Mouse (Mus musculus): ENCODE results near the gene Klk11.

Gene Klk11

DNA sequence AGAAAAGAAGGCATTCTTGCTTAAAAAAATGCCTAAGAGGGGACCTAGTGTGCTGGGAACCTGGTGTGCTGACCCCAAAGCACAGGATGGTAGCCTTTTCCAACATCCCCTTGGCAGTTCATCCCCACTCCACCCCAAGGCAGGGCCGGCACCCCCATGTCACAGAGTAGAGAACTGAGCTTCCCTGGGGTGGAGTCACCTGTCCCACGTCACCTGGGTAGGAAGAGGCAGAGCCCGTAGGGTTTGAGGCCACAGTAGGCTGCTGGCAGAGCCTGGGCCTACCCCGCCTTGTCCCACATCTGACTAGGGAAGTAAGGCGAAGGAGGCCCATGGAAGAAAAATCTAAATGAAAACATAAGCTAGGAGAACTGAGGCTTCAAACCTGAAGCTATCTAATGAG, at the start of gene Klk11:
TSS of gene Klk11 (plus strand) at position 241 of the 400 bp plus-strand sequence.
- DNase-seq, result no peak

DNA sequence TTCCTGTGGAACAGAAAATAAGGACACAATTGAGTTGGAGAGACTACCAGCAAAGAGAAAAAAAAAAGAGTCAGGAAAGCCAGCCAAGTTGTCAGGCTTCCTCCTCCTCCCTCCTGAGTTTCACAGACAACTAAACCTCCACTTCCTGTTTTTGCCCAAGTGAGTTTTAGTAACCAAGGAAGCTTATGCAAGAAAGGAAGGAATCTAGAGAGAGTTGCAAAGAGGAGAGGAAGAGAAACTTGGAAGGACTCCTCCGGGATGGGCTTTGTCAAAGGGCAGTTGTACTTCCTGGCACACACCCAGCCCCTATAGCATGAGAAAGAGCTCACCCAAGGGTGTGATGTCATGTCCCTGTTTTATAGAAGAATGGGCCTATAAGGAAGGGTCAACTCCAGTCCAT, 26.6 kb upstream of the Klk11 start:
- no peak for DNase-seq

- DNase-seq, result no peak
These were observed 21.6 kb upstream of the Klk11 start for GRCm38 (mm10) chr7:43752806-43753205.

GRCm38 (mm10) chr7:43766484-43766883, 7.9 kb upstream of the Klk11 start:
- no peak for DNase-seq

GRCm38 (mm10) chr7:43768597-43768996, 5.8 kb upstream of the Klk11 start, which contains the start of gene Klk12:
Gene Klk12 (plus strand): TSS chr7:43768897.
- no peak for DNase-seq

GRCm38 (mm10) chr7:43769636-43770035, 4.8 kb upstream of the Klk11 start:
- DNase-seq, result no peak

DNA sequence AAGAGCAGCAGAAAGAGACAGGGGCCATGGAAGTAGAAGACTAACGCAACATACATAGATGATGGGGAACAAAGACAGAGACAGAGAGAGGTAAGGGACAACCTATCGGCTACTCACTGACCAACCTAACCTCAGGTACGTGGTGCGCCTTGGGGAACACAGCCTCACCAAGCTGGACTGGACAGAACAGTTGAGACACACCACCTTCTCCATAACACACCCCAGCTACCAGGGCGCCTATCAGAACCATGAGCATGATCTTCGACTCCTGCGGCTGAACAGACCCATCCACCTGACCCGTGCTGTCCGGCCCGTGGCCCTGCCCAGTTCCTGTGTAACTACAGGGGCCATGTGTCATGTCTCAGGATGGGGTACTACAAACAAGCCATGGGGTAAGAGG, 3.7 kb upstream of the Klk11 start:
- DNase-seq, result no peak

DNA sequence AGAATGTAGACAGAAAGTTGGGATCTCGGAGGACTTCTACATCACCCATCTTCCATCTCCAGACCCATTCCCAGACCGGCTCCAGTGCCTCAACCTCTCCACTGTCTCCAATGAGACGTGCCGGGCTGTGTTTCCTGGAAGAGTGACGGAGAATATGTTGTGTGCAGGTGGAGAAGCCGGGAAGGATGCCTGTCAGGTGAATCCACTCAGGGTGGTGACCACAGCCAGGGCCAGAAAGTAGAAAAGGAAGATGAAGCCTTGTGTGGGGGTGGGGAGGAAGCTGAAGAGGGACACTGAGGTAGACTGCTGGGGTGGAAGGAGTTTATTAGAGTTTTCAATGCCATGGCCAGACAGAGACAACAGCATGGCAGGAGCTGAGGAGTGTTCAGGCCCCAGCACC, 2.5 kb upstream of the Klk11 start:
- DNase-seq, result no peak

DNA sequence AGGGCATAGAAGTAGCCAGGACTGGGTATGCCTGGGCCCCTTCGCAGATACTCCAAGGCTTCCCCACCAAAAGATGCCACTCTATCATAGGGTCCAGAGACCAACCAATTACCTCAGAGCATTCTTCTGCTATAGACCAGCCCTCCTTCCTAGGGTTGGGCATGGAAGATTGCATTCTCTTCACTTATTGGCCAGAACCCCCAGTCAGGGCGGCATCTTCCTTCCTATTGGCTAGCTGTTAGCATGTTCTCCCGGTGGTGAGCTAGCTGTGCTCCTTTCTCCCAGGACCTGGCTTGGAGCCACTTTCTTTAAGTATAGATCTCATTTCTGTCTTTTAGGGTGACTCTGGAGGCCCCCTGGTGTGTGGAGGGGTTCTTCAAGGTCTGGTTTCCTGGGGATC, 1.5 kb upstream of the Klk11 start:
- DNase-seq, result no peak

GRCm38 (mm10) chr7:43774802-43775201, 398 bp downstream of the Klk11 start:
- DNase-seq, result no peak

GRCm38 (mm10) chr7:43775311-43776057, 1.1 kb downstream of the Klk11 start:
- DNase-seq, result no peak

DNA sequence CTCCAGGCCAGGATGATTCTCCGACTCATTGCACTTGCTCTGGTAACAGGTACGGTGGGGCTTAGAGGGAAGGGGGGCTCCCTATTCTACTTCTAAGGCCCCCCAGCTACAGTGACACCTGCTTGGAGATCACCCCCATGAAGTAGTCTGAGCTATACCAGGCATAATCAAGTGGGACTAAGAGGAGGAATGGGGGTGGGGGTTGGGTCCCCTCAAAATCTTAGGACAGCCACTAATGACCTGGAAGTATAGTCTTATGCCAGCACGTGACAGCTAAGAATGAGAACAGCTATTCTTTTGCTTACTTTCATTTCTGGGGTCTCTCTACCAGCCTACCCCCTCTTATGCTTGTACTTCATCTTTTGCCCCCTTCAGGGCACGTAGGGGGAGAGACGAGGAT, 2.1 kb downstream of the Klk11 start:
- DNase-seq, result no peak

DNA sequence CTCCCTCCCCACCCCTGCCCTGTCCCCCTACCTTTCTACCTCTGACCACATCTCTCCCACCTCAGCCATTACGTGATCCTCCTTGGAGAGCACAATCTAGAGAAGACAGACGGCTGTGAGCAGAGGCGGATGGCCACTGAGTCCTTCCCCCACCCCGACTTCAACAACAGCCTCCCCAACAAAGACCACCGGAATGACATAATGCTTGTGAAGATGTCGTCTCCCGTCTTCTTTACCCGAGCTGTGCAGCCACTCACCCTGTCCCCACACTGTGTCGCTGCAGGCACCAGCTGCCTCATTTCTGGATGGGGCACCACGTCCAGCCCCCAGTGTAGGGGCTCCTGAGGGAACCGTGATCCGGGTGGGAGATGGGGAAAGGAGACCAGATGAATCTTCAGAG, 3.0 kb downstream of the Klk11 start:
- no peak for DNase-seq

- DNase-seq, result no peak
These were observed 4.0 kb downstream of the Klk11 start for GRCm38 (mm10) chr7:43778176-43778970.

- DNase-seq, result no peak
These were observed 5.8 kb downstream of the Klk11 start for GRCm38 (mm10) chr7:43780241-43780640.

GRCm38 (mm10) chr7:43780746-43781145, 6.3 kb downstream of the Klk11 start, which contains the start of gene Klk10:
Gene Klk10 (plus strand): TSS chr7:43781035.
- DNase-seq, result no peak

GRCm38 (mm10) chr7:43781541-43781940, 7.1 kb downstream of the Klk11 start:
- DNase-seq, result no peak

GRCm38 (mm10) chr7:43782275-43783265, 8.2 kb downstream of the Klk11 start:
- peak; percentile 59 for DNase-seq

DNA sequence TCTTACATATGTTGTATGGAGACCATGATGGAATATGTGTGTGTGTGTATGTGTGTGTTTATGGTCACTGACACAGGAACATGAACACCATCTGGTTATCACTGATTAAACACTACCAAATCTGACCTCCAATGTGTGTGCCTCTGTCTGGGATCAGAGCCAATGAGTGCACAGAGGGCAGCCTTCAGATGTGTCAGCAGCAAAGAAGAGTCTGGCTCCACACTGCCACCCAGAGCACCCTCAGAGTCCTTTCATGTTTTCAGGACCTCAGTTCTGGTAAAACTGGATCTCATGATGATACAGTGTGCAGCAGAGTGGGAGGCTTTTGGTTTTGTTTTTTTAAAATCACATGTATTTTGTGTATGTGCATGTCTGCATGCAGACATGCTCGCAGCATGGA, 10.9 kb downstream of the Klk11 start:
- no peak for DNase-seq

DNA sequence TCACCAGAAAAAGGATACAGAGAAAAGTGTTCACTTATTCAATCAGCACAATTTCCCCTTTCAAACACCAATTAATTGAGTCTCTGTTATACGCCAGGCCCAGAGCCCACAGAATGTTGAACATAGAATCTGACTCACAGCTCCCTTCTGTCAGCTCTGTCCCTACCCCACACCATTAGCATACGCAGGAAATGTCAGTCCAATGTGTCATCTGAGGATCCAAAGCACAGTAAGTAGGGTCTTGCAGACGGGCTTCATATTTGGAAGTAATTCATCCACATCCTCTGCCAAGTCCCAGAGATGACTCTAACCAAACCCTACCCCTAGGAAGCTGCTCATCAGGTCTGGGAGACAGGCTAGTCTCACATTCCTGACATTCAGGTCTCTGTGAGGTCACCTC, 13.7 kb downstream of the Klk11 start:
- no peak for DNase-seq

- no peak for DNase-seq
These were observed 14.9 kb downstream of the Klk11 start for GRCm38 (mm10) chr7:43789295-43789694.

DNA sequence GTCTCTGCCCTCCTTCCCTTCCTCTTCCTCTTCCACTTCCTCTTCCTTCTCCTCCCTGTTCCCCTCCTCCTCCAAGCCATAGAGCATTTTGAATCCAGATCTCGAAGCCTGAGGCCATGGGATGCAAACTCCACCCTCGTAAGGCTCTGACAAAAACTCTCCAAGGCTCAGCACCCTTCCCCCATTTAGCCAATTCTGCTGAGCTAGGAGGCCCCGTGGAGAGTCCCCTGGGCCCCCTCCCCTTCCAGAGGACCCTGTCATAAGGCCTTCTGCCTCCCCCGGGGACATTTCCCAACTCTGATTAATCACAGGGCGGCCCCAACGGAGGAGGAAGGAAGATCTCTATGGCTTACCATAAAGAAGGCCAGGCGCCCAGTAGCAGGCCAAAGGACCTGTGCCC, 17.2 kb downstream of the Klk11 start, which contains the start of gene Klk9:
TSS of gene Klk9 (plus strand) at position 301 of the 400 bp plus-strand sequence.
- no peak for DNase-seq

DNA sequence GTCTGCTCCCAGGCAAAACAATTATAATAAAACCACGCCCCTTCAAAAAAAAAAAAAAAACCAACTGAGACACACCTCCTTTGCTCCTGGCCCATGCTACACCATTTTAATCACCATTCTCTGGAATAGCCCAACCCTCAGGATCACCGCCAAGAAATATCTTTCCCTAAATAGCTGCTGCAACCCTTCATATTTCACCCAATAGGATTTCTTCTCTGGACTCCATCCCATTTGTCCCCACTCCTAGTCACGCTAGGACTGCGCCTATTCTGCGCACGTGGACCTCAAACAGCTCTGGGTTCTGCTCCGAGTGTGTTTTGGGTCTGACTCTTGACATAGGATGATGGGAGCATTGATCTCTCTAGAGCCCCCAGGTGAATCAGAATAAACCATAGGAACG, 22.0 kb downstream of the Klk11 start:
- no peak for DNase-seq
